Mouse (Mus musculus) frontal cortex, adult 2 months (tissue): ENCODE measurements at regions not wholly inside any gene's neighbourhood (a gene's known extent, or its start where the extent isn't known, plus 50 kb on each side); places are given as distances from the start of the nearest gene placed in this dataset.

Experiments used
- DNase-seq, 2 experiments: peaks; one replicate each; pipeline ENCODE4 v3.0.0; 2022; ENCODE audit warnings: low spot score in 1 of 2; ENCODE audit errors: extremely low spot score in 1 of 2

DNA sequence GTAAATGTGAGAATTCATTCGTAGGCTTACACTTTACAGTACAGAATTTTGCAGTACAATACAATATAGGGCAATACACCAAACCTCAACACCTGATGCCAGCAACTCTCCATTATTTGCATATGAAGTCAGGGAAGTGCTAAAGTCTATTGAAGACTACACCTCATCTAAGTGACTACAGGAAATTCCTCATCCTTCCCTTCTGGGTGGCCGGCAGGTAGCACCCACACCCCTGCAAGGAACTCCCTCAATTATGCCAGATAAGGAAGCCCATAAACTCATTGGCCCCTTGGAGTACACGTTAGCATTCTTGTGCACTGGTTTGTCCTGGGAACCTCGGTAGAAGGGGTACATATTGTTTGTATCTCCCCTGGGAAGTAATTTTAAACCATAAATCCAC, 89.7 kb upstream of the Barx2 start:
- no peak for DNase-seq

DNA sequence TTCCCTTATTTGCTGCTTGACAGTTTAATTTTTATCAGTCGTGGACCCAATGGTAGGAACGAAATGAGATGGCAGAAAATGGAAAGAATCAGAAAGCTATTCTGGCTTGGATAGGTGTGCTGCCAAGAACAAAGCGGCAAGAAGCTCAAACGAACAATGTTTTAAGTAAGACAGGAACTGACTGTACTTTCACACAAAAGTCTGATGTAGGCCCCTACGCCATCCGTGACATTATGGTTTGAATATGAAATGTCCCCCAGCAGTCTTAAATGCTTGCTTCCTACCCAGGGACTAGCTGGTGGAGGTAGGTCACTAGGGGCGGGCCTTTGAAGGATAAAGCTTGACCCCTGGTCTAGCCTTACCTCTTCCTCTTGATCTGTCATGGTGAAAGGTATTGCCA, 90.5 kb upstream of the Barx2 start:
- DNase-seq = no peak

DNA sequence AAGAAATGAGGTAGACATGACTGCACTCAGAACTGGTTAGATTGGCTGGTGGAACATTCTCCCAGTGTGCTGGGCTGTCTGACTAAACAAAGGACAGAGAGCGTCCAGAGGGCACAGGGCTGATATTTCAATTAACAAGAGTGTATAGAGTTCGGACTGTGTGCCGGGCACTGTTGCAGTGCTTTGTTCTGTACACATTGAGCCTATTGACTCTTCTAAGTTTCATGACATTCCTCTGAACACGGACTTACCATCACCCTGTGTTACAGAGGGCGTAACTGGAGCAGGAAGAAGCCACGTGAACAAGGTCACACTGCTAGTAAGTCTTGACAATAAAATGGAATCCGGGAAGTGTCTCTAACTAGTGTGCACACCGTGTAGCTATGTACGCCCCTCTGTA, 92.1 kb upstream of the Barx2 start:
- no peak for DNase-seq

DNA sequence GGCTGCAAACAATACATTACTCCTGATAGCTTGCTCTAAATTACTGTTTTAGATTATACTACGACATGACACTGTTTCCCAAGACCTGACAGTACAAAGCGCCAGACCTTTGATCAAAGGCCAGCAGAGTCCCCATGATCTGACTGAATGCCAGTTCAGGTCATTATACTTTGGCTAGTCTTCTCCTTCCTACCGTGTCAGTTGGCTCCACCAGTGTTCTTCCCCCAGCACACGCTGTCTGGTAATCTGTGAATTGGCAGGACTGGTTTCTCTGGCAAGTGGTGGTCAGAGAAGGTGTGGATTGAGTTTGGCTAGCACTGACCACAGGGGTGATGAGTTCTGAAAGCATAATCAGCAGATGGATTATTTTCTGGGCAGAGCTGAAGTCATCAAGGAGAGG, 93.1 kb upstream of the Barx2 start:
- DNase-seq = no peak

DNA sequence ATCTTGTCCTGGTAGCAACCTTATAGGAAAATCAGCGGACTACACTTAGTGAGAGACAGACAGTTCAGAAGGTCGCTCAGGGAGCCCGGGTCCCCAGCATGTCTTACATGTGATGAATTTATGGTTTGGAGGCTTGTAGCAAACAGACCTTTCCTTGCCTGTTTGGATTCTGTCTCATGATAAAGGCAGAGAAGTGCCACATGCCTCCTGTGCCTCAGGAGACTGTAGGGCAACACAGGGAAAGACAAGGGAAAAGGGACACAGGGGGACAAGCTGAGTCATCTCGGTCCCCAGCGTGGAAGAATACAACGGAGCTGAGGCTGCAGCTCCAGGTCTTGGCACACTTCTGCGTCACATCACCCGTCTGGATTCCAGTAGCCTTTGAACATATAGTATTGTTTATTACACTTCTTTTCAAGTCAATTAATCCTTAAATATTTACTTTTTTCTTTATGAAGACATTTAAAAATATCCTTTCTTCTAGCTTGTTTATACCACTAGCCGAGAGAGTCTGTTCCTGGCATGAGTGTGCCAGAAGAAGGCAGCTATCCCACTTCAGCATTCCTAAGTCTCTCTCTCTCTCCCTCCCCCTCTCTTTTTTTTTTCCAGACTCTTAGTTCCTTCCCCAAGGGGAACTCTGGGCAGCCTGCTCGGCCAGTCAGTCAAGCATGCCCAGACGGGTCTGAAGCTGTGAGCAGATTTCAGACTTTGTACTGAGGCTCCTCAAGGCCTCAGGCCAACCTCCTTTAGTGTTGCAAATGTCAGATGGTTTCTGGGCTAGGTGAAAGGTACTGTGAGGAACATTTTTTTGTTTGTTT, 97.9 kb upstream of the Barx2 start:
- no peak for DNase-seq

- peak; percentile 38 to 52 for DNase-seq
Measured at GRCm38 (mm10) chr9:32016286-32016685, 99.7 kb upstream of the Arhgap32 start.

DNA sequence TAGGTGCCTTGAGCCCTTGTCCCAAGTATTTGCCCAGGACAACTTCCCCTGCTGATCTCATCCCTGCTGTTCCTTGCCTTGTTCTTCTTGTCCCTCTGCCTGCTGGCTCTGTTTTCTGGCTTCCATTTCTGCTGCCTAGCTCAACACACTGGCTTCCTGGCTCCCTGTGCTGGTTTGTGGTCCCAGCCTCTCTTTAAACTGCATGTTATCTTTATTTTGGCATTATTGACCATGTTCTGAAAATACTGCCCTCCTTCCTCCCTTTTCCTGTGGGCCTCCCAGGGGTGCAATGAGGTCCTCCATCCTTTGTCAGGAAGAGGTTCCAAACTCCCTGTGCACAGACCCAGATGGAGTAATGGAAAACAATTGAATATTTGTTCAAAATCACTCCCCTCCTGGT, 97.9 kb upstream of the Arhgap32 start:
- no peak for DNase-seq

DNA sequence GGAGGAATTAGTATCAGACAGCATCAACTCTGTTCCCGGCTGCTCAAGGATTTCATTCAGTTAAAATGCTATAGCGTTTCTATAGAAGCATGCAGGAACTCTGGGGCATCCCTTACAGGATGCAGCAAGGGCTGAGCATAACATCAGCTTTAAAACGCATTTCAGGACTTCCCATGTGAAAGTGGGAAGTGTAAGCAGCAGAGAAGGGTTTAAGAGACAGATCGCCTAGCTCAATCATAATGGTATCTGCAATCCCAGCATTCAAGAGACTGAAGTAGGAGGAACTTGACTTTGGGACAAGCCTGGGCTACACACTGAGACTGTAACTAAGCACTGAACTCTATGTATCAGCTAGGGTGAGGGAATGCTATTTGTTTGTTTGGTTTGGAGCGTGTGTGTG, 96.2 kb upstream of the Arhgap32 start:
- DNase-seq = no peak

GRCm38 (mm10) chr9:32020942-32021731, 94.8 kb upstream of the Arhgap32 start:
- no peak for DNase-seq

GRCm38 (mm10) chr9:32021755-32022154, 94.2 kb upstream of the Arhgap32 start:
- no peak for DNase-seq

DNA sequence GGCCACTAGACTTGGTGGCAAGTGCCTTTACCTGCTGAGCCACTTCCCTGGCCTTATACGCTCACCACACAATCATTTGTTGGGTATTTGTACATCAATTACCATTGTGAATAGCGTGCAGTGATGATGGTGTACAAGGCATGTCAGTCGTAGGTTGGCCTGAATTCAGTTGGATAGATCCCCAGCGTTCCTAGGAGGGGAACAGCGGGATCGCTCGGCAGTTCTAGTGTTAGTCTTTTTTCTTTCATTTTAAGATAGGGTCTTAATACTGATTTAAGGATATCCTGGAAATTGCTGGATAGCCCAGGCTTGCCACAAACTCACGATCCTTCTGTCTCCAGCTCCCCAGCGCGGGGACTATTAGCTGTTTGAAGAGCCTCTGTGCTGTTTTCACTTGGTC, 92.9 kb upstream of the Arhgap32 start:
- DNase-seq = no peak

- DNase-seq = no peak
Measured at GRCm38 (mm10) chr9:32024767-32025166, 91.2 kb upstream of the Arhgap32 start.

DNA sequence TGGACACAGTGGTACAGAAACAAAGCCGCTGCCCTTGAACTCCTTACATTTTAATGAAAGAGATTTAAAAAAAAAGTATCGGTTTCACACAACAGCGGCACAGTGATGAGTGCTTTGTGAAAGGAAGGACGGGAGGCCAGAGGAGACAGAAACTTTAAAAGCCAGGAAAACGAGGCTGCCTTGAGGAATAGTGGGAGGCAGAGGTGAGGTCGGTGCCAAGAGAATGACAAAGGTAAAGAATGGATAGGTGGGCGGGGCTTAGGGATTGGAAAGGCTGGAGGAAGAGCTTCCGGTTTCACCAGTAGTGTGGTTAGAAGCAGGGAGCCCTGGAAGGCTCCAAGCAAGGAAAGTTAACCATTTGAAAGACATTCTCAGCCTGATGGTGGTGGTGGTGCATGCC, 88.0 kb upstream of the Arhgap32 start:
- DNase-seq = no peak

DNA sequence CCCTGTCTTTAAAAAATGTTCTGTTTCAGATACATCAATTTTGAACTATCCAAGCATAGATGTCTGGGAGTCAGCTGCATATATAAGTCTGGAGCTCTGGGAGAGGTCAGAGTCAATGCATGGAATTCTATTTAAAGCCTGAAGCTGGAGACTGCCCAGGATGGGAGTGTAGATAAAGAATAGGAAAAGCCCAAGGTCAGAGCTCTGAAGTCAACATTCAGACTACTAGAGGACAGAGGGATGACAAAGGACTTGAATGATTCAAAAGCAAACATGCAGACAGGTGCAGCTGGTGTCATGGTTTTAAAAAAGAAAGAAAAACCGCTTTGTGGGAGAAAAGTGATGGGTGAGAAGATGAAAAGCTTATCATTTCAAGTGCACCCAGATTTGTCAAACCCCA, 86.9 kb upstream of the Arhgap32 start:
- DNase-seq = no peak

DNA sequence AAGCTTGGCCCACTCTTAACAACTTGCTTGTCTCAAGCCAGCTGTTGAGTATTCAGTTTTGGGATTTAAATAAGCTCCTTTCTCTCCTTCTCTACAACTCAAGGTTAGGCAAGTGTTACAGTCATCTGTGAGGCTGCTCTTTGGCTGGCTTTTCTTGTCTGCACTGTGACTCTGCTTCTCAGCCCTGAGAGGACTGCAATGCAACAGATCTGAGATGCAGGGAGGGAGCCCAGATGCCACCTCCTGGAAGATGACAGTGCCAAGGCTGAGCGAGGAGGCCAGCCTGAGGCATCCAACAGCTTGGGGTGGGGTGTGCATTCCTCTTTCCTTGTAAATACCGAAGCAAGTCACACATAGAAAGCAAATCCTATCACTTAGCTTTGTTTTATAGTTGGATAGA, 86.2 kb upstream of the Arhgap32 start:
- peak in 1 of 2 experiments; percentile 20 for DNase-seq

GRCm38 (mm10) chr9:32030203-32030602, 85.7 kb upstream of the Arhgap32 start:
- DNase-seq = no peak

- peak; percentile 15 to 79 for DNase-seq
Measured at GRCm38 (mm10) chr9:32031950-32032453, 83.9 kb upstream of the Arhgap32 start.

GRCm38 (mm10) chr9:32032521-32033185, 83.3 kb upstream of the Arhgap32 start:
- DNase-seq = peak in 1 of 2 experiments; percentile 45

GRCm38 (mm10) chr9:32033937-32034336, 82.0 kb upstream of the Arhgap32 start:
- peak in 1 of 2 experiments; percentile 16 for DNase-seq

DNA sequence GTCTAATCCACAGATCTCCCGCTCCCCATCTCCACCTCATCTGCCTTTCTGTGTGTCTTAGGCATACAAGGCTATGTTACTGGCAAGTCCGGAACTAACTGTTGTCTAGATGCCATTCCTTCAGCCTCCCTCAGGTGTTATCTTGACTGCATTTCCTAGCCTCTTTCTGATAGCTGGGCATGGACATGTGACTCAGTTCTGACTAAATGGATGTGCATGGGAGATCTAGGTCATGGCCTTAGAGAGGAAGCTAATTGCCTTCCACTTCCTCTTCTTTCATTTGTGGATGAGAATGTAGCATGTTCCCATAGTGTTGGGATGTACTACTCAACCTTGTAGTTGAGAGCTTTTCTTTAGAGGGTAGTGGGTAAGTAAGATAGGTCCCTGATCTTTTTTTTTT, 75.9 kb upstream of the Arhgap32 start:
- DNase-seq = no peak

DNA sequence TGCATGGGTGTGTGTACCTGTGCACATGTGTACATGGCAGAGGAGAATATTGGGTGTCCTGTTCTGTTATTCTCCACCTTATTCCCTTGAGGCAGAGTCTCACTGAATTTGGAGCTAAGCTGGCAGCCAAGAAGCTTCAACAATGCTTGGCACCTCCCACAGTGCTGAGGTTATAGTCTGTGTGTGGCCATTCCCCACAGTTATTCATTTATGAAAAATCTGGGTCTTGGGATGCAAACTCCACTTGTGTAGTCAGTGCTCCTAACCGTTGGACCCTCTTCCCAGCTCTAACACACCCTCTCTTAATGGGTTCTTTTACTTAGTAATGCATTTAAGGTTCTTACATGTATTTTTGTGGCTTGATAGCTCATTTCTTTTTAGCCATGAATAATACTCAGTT, 72.6 kb upstream of the Arhgap32 start:
- DNase-seq = no peak
